In the genomic region with DNA sequence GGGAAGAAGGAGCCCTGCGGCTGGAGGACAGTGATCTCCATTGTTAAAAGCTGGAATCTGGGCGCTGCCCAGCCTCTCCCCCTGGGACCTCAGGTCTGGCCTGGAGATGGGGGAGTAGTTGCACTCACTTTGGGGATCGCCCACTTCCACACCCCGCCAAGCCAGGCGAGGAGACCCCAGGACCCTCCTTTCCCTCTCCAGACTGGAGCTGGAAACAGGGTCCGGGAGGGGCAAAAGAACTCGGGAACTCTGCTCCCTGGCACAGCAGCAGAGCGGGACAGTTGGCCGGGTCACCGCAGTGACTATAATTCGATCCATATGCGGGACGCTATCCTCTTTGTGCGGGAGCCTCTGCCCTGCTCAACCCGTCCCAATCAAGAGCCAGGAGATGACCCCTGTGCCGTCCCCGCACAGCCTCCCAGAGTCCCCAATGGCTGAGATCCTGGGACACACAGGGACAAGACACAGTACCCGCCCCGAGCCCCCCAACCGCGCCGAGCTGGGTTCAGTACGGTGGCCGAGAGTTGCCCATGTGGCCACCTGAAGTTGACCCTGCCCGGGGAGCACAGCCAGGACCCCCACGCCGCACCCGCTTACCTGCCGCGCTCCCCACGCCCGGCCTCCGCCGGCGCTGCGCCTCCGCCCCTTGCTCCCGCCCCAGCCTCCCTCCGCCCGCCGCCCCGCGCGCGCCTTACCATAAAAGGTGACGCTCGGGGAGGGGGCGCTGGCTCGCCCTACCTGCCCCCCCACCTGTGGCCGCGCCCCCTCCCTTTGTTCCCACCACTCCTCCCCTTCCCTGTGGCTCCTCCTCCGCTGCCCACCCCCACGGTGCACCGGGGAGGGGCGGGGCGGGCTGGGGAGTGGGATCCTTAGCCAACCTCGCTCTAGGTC, we compare ENCODE assay signal across 8 mouse cellular contexts. TPM values are rescaled to one million over a fixed set of nuclear protein-coding genes. Genes with fewer than 3 reads are reported as not detected.
A peak's percentile ranks its signal among the peaks of the same experiment; 100 is the strongest.
DNase-seq lines count a peak whose midpoint lies in the region; ATAC-seq and TF ChIP-seq lines count a peak whose summit lies in the region.

No protein-coding gene starts in this region.

- peaks cover 4% of the 10 kb centered on the region for H3K36me3 ChIP-seq in lung, embryonic 16.5 days (ENCODE audit: control insufficient read depth, insufficient read depth, low read length)
- H3K36me3 ChIP-seq in hindbrain, embryonic 11.5 days (ENCODE audit: control insufficient read depth, insufficient read depth, low read length) = no peaks in the 10 kb centered on the region
- H3K36me3 ChIP-seq in liver, embryonic 16.5 days (ENCODE audit: control insufficient read depth, insufficient read depth) = no peaks in the 10 kb centered on the region
- H3K36me3 ChIP-seq in stomach, postnatal 0 days (ENCODE audit: control insufficient read depth, insufficient read depth, low read length) = peaks cover 5% of the 10 kb centered on the region

- WGBS in lung, embryonic 16.5 days = under 1% methylated on average over 39 of the region's 57 CpGs
- WGBS in hindbrain, embryonic 11.5 days = 2% methylated on average over 25 of the region's 57 CpGs
- WGBS in liver, embryonic 16.5 days (ENCODE audit: insufficient replicate concordance) = 2% methylated on average over 45 of the region's 57 CpGs
- WGBS in stomach, postnatal 0 days = under 1% methylated on average over 34 of the region's 57 CpGs

- peak; percentile 59 for TF ChIP-seq EP300 in stomach, postnatal 0 days (optimal IDR thresholded peaks at IDR 0.05)

- peaks cover 33% of the 10 kb centered on the region for H3K4me1 ChIP-seq in lung, embryonic 16.5 days (replicated peaks; ENCODE audit: control insufficient read depth, insufficient read depth, low read length)
- H3K4me1 ChIP-seq in hindbrain, embryonic 11.5 days (replicated peaks; ENCODE audit: control insufficient read depth, insufficient read depth, low read length) = peaks cover 10% of the 10 kb centered on the region; the same call in 1 of the 2 replicates
- no peaks in the 10 kb centered on the region; the same call in 1 of the 2 replicates for H3K4me1 ChIP-seq in liver, embryonic 16.5 days (ENCODE audit: control insufficient read depth, low read depth, low read length)
- peaks cover 3% of the 10 kb centered on the region; the same call in 1 of the 2 replicates for H3K4me1 ChIP-seq in stomach, postnatal 0 days (replicated peaks; ENCODE audit: control insufficient read depth, insufficient read depth)

- TF ChIP-seq CTCF in stomach, postnatal 0 days (IDR thresholded peaks at IDR 0.05; ENCODE audit: low read depth) = no peak

- peak; percentile 18; the same call in 1 of the 2 replicates for ATAC-seq in lung, embryonic 16.5 days (ENCODE audit: low read depth)
- peak; percentile 58 for ATAC-seq in hindbrain, embryonic 11.5 days (ENCODE audit: low FRiP score)
- peak; percentile 8 for ATAC-seq in liver, embryonic 16.5 days (ENCODE audit: low read depth)
- ATAC-seq in stomach, postnatal 0 days (ENCODE audit: low FRiP score, low TSS enrichment) = no peak

- H3K9ac ChIP-seq in lung, embryonic 16.5 days (ENCODE audit: low read length) = peak overlapping the region; percentile 86
- H3K9ac ChIP-seq in hindbrain, embryonic 11.5 days (ENCODE audit: low read depth, low read length) = peak overlapping the region; percentile 58
- no peak overlapping the region for H3K9ac ChIP-seq in liver, embryonic 16.5 days (ENCODE audit: low read depth, low read length)
- H3K9ac ChIP-seq in stomach, postnatal 0 days (ENCODE audit: low read length) = peak overlapping the region; percentile 87

- peak overlapping the region; percentile 90 for H3K4me2 ChIP-seq in lung, embryonic 16.5 days (ENCODE audit: low read depth, low read length)
- H3K4me2 ChIP-seq in hindbrain, embryonic 11.5 days (replicated peaks; ENCODE audit: low read depth, low read length) = peak overlapping the region; percentile 84
- H3K4me2 ChIP-seq in liver, embryonic 16.5 days (ENCODE audit: low read depth, low read length) = peak overlapping the region; percentile 54
- peak overlapping the region; percentile 87 for H3K4me2 ChIP-seq in stomach, postnatal 0 days (replicated peaks; ENCODE audit: low read depth)

- no peak for DNase-seq in lung, postnatal 14 days
- DNase-seq in embryo, embryonic 9.5 days (ENCODE audit: extremely low spot score) = peak; percentile 53
- DNase-seq in hindbrain, embryonic 11.5 days (ENCODE audit: low spot score) = peak; percentile 62
- DNase-seq in stomach, postnatal 0 days (ENCODE audit: low spot score) = peak; percentile 66
- DNase-seq in ovary, postnatal 10 days (ENCODE audit: low spot score) = no peak
- no peak for DNase-seq in left cerebral cortex, adult 11 months (ENCODE audit: low spot score)

- H3K27me3 ChIP-seq in lung, embryonic 16.5 days (ENCODE audit: control insufficient read depth, insufficient read depth, low read depth, low read length) = no peaks in the 10 kb centered on the region
- H3K27me3 ChIP-seq in hindbrain, embryonic 11.5 days (ENCODE audit: control insufficient read depth, insufficient read depth, low read length) = peaks cover 5% of the 10 kb centered on the region; the same call in 1 of the 2 replicates
- peaks cover 35% of the 10 kb centered on the region for H3K27me3 ChIP-seq in liver, embryonic 16.5 days (ENCODE audit: control insufficient read depth, insufficient read depth, low read depth, low read length)
- H3K27me3 ChIP-seq in stomach, postnatal 0 days (ENCODE audit: control insufficient read depth, insufficient read depth, low read length) = no peaks in the 10 kb centered on the region

- no peaks in the 10 kb centered on the region for H3K9me3 ChIP-seq in lung, embryonic 16.5 days (ENCODE audit: control insufficient read depth, low read length)
- no peaks in the 10 kb centered on the region for H3K9me3 ChIP-seq in hindbrain, embryonic 11.5 days (ENCODE audit: control insufficient read depth, low read length)
- H3K9me3 ChIP-seq in liver, embryonic 16.5 days (replicated peaks; ENCODE audit: control insufficient read depth, low read length) = no peaks in the 10 kb centered on the region
- H3K9me3 ChIP-seq in stomach, postnatal 0 days (ENCODE audit: control insufficient read depth, low read length) = no peaks in the 10 kb centered on the region

- peak overlapping the region; percentile 93 for H3K27ac ChIP-seq in lung, embryonic 16.5 days (ENCODE audit: low read length)
- H3K27ac ChIP-seq in hindbrain, embryonic 11.5 days (ENCODE audit: low read depth, low read length) = peak overlapping the region; percentile 42; the same call in 1 of the 2 replicates
- no peak overlapping the region for H3K27ac ChIP-seq in liver, embryonic 16.5 days (ENCODE audit: low read length)
- H3K27ac ChIP-seq in stomach, postnatal 0 days (replicated peaks) = peak overlapping the region; percentile 89

- peak overlapping the region; percentile 74 for H3K4me3 ChIP-seq in lung, embryonic 16.5 days (ENCODE audit: low read length)
- peak overlapping the region; percentile 44 for H3K4me3 ChIP-seq in hindbrain, embryonic 11.5 days (ENCODE audit: low read depth, low read length)
- H3K4me3 ChIP-seq in liver, embryonic 16.5 days (ENCODE audit: low read depth, low read length) = peak overlapping the region; percentile 48
- H3K4me3 ChIP-seq in stomach, postnatal 0 days (ENCODE audit: low read depth, low read length) = peak overlapping the region; percentile 77

RNA-seq across cellular contexts. Expression of gene Fblim1, which starts 6.4 kb away (rescaled TPM):
- 71.4 and 76.1 TPM in 2 replicates for polyA plus RNA-seq in lung, embryonic 16.5 days (2015; fragmentation: Nextera tagmentation; extraction: Ambion mirVana)
- 29.1 and 31.1 TPM in 2 replicates for polyA plus RNA-seq in hindbrain, embryonic 11.5 days (2014; fragmentation: Nextera tagmentation; extraction: Ambion mirVana)
- polyA plus RNA-seq in liver, embryonic 16.5 days (2015; fragmentation: Nextera tagmentation; extraction: Ambion mirVana) = 1.5 and 2.3 TPM in 2 replicates
- polyA plus RNA-seq in stomach, postnatal 0 days (2015; fragmentation: Nextera tagmentation; extraction: Ambion mirVana) = 45.1 and 49.2 TPM in 2 replicates

RNA-seq across cellular contexts. Expression of gene Tmem82, which starts 18.9 kb away (rescaled TPM):
- polyA plus RNA-seq in lung, embryonic 16.5 days (2015; fragmentation: Nextera tagmentation; extraction: Ambion mirVana) = 0.99 and 1.1 TPM in 2 replicates
- polyA plus RNA-seq in hindbrain, embryonic 11.5 days (2014; fragmentation: Nextera tagmentation; extraction: Ambion mirVana) = 0.33 and 0.52 TPM in 2 replicates
- polyA plus RNA-seq in liver, embryonic 16.5 days (2015; fragmentation: Nextera tagmentation; extraction: Ambion mirVana) = 4.5 and 5.3 TPM in 2 replicates
- polyA plus RNA-seq in stomach, postnatal 0 days (2015; fragmentation: Nextera tagmentation; extraction: Ambion mirVana) = 2.2 and 2.3 TPM in 2 replicates

RNA-seq across cellular contexts. Expression of gene Slc25a34, which starts 24.1 kb away (rescaled TPM):
- polyA plus RNA-seq in lung, embryonic 16.5 days (2015; fragmentation: Nextera tagmentation; extraction: Ambion mirVana) = 0.18 and 0.20 TPM in 2 replicates
- polyA plus RNA-seq in hindbrain, embryonic 11.5 days (2014; fragmentation: Nextera tagmentation; extraction: Ambion mirVana) = not detected in 2 replicates
- 0.08 and 0.14 TPM in 2 replicates for polyA plus RNA-seq in liver, embryonic 16.5 days (2015; fragmentation: Nextera tagmentation; extraction: Ambion mirVana)
- 1.6 and 1.8 TPM in 2 replicates for polyA plus RNA-seq in stomach, postnatal 0 days (2015; fragmentation: Nextera tagmentation; extraction: Ambion mirVana)

Comparison
In these comparisons a context has a peak if more than half of its experiments do, and no peak if none do; other contexts are left out.
1. DNase-seq: peak in embryo, embryonic 9.5 days (single experiment), hindbrain, embryonic 11.5 days (single experiment) and stomach, postnatal 0 days (single experiment); none in lung, postnatal 14 days (single experiment), ovary, postnatal 10 days (single experiment) and left cerebral cortex, adult 11 months (single experiment).
2. Peak in every context shown above with its lines, with median percentiles within 50 percentile points of each other: H3K4me2 ChIP-seq and H3K4me3 ChIP-seq.